Mouse (Mus musculus) ZHBTc4 (cell line): ENCODE results near the gene Aire.

Source experiments
- DNase-seq: peaks from one replicate; pipeline ENCODE4 v3.0.0-alpha.2; 2011; ENCODE audit warnings: low read depth, low spot score

Gene Aire

GRCm38 (mm10) chr10:78043406-78043836, at the start of gene Aire:
TSS of gene Aire (minus strand) at chr10:78043610.
- DNase-seq, result peak; percentile 94

GRCm38 (mm10) chr10:78092725-78093029, 49.3 kb upstream of the Aire start:
- no peak for DNase-seq

GRCm38 (mm10) chr10:78091865-78092724, 48.7 kb upstream of the Aire start:
- peak; percentile 19 for DNase-seq

- DNase-seq, result no peak
Observed at GRCm38 (mm10) chr10:78090706-78091491, 47.5 kb upstream of the Aire start.

- DNase-seq, result peak; percentile 34
Observed at GRCm38 (mm10) chr10:78090246-78090645, 46.8 kb upstream of the Aire start.

- DNase-seq, result no peak
Observed at GRCm38 (mm10) chr10:78087101-78087511, 43.7 kb upstream of the Aire start.

GRCm38 (mm10) chr10:78086444-78087061, 43.1 kb upstream of the Aire start:
- no peak for DNase-seq

- DNase-seq, result no peak
Observed at GRCm38 (mm10) chr10:78085711-78086110, 42.3 kb upstream of the Aire start.

- DNase-seq, result no peak
Observed at GRCm38 (mm10) chr10:78084073-78084472, 40.7 kb upstream of the Aire start.

GRCm38 (mm10) chr10:78079955-78080591, 36.7 kb upstream of the Aire start:
- no peak for DNase-seq

GRCm38 (mm10) chr10:78078276-78078675, 34.9 kb upstream of the Aire start:
- DNase-seq, result peak; percentile 21

GRCm38 (mm10) chr10:78077862-78078261, 34.5 kb upstream of the Aire start:
- DNase-seq, result no peak

- DNase-seq, result peak; percentile 62
Observed at GRCm38 (mm10) chr10:78074977-78075376, 31.6 kb upstream of the Aire start.

GRCm38 (mm10) chr10:78074151-78074550, 30.7 kb upstream of the Aire start:
- DNase-seq, result no peak

GRCm38 (mm10) chr10:78069101-78070011, 25.9 kb upstream of the Aire start, which contains the start of gene Icosl:
TSS of gene Icosl (plus strand) at chr10:78069302.
- peak; percentile 89 for DNase-seq

- DNase-seq, result no peak
Observed at GRCm38 (mm10) chr10:78068541-78068940, 25.1 kb upstream of the Aire start.

GRCm38 (mm10) chr10:78067226-78067625, 23.8 kb upstream of the Aire start:
- peak; percentile 77 for DNase-seq

- no peak for DNase-seq
Observed at GRCm38 (mm10) chr10:78063122-78063521, 19.7 kb upstream of the Aire start.

GRCm38 (mm10) chr10:78057056-78057455, 13.6 kb upstream of the Aire start:
- no peak for DNase-seq
